Mouse (Mus musculus) lung, postnatal 4 days (tissue): ENCODE measurements around the gene Map3k5.
"Not testable (repeated sequence)": the region's sequence is repeated elsewhere in the genome, so short reads cannot be mapped to it uniquely, and the experiment has no call there.

Source experiments
- DNase-seq, 2 experiments: peaks; one replicate each; pipeline ENCODE4 v3.0.0; 2021

Gene Map3k5

GRCm38 (mm10) chr10:19968445-19968844, 34.2 kb downstream of the Map3k5 start:
- no peak for DNase-seq

DNA sequence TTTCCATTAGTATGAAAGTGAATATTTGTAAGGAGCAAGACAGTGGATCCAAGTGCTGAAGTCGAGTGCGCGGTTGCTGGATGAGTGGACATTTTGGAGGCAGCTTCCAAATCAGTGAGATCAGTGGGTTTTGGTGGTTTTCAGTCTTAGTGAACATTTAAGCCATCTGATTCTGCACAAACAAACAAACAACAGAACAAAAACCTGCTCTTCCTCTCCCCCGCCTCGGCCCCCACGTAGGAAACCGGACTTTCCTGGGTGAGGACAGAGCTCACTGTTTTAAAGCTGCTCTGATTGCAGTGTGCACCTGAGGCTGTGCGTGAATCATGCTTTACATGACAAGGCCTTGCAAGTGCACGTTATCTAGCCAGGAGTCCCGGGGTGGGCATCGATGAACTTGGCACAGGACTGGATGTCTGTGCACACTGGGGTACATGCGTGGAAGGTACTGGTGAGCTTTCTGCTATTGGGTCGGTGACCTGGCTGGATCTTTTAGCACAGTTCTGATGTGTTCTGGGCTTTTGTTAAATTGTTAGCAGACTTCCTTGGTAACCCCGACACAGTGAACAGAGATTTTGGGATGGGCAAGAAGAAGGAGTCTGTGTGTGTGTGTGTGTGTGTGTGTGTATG, 35.7 kb downstream of the Map3k5 start:
- DNase-seq, result no peak

DNA sequence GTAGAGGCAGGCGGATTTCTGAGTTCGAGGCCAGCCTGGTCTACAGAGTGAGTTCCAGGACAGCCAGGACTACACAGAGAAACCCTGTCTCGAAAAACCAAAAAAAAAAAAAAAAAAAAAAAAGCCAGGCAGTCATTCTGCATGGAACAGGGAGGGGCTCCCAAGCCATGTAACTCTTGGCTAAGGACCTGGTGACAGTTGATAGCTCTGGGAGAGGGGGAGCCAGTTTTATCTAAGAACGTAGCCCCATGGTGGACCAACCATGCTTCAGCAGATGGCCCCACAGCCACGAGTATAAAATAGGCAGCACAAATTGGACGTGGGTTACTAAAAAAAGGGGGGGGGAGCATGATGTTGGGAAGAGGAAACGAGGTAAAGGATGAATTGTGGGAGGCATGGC, 37.2 kb downstream of the Map3k5 start:
- not testable (repeated sequence) for DNase-seq

- no peak for DNase-seq
These were observed 39.2 kb downstream of the Map3k5 start for GRCm38 (mm10) chr10:19973321-19974108.

- no peak for DNase-seq
These were observed 43.3 kb downstream of the Map3k5 start for GRCm38 (mm10) chr10:19977557-19977956.

DNA sequence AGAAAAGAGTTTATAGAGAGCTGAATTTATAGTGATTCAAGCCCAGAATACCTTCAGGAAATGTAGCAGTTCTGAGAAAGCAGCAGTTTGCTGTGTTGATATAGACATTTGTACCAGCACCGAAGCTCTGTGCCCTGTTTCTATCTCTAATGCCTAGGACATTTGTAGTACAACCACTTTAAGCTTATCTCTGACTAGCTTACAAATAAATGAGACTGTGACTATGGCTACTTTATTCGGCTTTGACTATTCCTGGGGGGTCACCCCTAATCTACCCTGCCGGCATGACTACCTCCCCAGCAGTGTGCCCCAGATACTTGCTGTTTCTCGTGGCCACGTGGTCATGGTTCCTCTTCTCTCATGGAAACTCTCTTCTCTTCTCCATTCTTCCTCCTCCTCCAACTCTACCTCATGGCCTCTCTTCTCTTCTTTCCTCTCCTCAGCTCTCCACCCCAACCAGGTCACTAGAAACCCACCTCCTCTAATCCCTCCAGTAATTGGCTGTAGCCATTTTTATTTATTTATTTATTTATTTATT, 44.5 kb downstream of the Map3k5 start:
- no peak for DNase-seq

DNA sequence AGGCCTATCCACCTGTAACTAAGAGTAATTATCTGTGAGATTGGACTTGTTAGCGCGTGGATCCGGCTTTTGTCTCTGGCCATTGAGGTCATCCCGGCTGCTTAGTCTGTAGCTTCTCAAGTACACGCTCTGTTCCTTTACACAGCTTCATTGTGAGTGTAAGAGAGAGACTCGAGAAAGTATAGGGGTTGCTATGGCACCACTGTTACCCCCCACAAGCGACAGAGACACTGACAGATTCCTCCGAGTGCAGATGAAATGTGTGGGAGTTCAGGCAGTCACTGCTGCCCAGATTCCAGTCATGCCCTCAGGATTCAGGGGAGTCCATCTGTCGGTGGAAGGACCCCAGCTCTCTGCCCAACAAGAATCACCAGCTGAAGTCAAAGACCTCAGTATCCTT, 53.5 kb downstream of the Map3k5 start:
- DNase-seq, result no peak

DNA sequence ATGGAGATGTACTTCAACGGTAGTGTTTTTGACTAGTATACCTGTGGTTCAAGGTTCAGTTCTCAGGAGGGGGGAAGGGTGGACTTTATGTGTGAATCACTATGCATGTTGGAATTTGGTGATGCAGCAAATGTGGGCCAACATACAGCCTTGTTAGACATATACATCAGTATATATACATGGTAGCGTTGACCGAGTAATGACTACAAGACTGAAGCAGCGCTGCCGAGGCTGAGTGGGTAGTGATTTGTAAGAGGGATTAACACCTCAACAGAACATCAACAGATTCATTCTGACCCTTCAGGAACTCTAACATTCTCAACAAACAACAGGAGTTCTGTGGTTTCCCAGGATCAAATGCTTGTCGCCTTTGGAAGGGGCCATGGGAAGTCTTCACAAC, 55.7 kb downstream of the Map3k5 start:
- DNase-seq, result no peak

DNA sequence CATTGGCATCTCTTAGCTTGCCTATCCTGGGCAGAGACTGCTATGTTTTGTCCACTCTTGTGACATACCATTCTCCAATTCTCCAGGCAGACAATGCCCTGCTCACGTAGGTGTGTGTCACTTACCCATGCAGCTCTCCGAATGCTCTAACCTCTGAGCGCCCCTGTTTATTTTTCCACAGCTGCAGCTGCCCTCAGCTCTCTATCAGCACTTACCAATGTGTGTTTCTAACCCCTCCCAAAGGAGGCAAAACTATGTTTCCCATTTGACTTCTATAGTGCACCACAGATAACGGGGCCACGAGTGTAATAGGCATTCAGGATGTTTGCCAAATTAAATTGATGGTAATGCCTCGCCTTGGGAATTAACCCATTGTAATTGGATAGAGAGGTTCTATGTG, 56.4 kb downstream of the Map3k5 start:
- DNase-seq, result no peak

GRCm38 (mm10) chr10:19991237-19991865, 57.1 kb downstream of the Map3k5 start:
- no peak for DNase-seq

DNA sequence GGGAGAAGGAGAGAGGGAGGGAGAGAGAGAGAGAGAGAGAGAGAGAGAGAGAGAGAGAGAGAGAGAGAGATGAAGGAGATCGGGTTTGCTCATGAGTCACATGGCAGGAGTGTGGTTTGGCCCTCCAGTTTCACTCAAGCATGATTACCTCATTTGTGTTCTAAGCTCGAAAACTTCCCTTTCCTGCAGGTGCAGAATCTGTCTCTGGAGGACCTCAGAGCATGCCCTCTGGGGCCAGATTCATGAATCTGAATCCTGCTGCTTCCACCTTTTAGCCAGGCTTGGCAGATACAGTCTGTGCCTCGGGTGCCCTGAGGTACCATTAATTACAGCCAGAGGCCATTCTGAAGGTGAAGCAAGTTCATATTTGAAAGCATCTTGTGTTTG, 57.6 kb downstream of the Map3k5 start:
- peak in 1 of 2 experiments; percentile 28 for DNase-seq

GRCm38 (mm10) chr10:19994469-19995450, 60.5 kb downstream of the Map3k5 start:
- no peak for DNase-seq

GRCm38 (mm10) chr10:19996151-19996550, 61.9 kb downstream of the Map3k5 start:
- DNase-seq, result no peak

GRCm38 (mm10) chr10:19999703-20000407, 65.6 kb downstream of the Map3k5 start:
- no peak for DNase-seq

DNA sequence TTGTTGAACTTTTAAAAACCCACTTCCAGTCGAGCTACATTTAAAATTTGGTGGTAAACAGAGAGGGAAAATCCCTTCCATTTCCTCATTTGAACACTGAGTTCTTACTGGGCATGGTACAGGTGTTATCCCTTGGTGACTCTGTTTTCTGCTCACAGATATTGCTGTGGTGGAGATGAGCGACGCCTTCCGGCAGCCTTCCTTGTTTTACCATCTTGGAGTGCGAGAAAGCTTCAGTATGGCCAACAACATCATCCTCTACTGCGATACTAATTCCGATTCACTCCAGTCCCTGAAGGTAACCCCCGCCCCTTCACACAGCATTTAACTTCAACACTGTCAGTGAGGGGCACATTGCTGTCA, 66.1 kb downstream of the Map3k5 start:
- no peak for DNase-seq

- DNase-seq, result no peak
These were observed 67.7 kb downstream of the Map3k5 start for GRCm38 (mm10) chr10:20001990-20002389.

DNA sequence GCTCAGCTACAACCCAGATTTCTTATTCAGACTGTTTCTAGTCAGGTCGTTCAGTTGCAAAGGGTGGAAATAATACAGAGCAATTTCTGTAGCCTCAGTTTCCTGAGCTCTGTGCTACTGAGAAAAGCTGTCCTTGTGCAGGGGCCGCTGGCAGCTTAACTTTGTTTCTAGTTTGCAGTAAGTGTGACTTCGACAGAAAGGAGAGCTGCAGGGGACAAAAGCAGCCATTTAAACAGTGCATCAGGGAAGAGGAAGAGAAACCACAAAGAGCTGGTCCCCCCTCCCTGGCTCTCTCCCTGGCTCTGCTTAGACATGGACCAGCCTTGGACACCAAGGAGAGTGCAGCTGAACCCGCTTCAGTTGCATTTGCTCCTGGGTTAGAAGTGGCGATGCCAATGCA, 68.7 kb downstream of the Map3k5 start:
- DNase-seq, result no peak

DNA sequence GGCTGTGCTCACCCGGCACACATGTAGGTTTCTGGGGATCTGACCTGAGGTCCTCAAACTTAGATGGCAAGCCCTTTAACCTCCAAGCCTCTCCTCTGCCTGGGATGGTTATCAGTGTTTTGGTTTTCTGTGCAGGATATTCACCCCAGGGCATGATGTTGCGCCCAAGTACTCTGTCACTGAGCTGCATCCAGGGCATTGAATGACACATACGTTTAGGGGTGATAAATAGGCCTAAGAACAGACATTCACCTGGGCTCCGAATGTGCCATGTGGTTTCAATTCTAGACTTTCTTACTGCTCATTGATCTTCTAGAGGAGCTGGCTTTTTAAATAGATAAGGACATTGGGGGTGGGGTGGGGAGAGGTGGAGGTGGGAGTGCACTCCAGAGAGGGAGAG, 70.5 kb downstream of the Map3k5 start:
- no peak for DNase-seq

DNA sequence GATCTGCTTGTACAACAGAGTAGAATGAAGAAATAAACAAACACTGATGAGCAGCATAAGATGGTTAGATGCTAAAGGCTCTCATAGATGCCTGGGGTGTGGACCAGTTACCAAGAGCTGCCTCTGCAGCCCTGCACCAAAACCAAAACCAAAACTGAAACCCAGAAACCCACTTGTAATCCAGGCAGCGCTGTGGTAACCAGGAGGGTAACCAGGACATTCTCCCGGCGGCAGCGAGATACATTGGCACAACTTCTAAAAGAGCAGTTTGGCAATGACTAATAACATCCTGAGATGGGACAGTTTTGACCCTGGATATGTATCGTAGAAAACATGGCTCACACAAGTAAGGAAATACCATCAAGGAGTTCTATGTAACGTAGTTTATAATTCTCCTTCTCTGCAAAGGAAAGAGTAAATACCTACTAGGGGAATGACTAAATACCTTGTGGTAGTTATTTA, 71.2 kb downstream of the Map3k5 start:
- no peak for DNase-seq

DNA sequence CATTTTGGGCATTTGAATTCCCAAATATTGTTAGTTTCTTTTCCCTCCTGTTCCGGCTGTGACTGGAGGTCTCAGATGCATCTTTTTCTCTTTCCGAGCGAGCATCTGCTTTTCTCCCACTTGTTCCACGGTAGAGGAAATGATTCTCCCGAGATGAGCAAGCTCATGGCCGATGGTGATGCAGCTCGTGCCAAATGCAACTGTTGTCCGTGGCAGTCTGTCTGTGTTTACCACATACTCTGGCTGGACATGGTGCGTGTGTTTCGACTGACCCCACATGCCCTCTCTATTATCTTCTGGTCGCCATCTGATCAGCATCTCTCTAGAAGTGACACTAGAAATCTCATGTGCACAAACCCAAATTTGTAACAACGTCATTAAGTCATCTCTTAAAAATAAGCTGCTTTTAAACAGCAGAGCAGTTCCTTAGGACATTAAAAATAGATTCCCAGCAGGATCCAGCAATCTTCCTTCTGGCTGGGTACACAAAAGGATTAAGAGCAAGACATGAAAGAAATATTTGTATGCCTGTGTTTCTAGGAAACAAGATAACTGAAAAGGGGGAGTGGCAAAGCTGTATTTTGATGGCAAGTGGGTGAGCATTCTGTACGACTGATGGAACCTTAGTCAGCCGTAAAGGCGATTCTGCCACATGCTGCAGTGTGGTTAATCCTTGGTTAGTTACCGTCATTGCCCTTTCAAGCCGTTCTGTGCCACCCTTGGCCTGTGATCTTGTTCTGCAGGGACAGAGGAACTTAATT, 72.2 kb downstream of the Map3k5 start:
- DNase-seq, result no peak

GRCm38 (mm10) chr10:20009310-20009709, 75.0 kb downstream of the Map3k5 start:
- no peak for DNase-seq
